Mouse (Mus musculus): ENCODE measurements at regions not wholly inside any gene's neighbourhood (a gene's known extent, or its start where the extent isn't known, plus 50 kb on each side); places are given as distances from the start of the nearest gene placed in this dataset.

GRCm38 (mm10) chr13:52345375-52346026 lies 185.6 kb downstream of the Diras2 start:
- TF ChIP-seq JUND (IDR thresholded peaks at IDR 0.05; ENCODE audit: low read depth, low read length) = no peak
- TF ChIP-seq USF2 (IDR thresholded peaks at IDR 0.05; ENCODE audit: borderline replicate concordance in 1 of 2, insufficient read depth in 1 of 2, low read depth in 1 of 2, low read length in 2 of 2) = no peak
- Histone ChIP-seq H3K4me3 (ENCODE audit: control insufficient read depth in 1 of 2, insufficient read depth in 1 of 2, low read depth in 2 of 2, low read length in 2 of 2) (no peak overlapping the region), H3K9ac (ENCODE audit: control insufficient read depth, low read depth, low read length, poor library complexity, severe bottlenecking) (no peak overlapping the region), H3K27ac (ENCODE audit: control insufficient read depth, low read depth, low read length) (no peak overlapping the region), H3K27me3 (ENCODE audit: control insufficient read depth in 1 of 2, insufficient read depth in 2 of 2, low read length in 2 of 2) (no peaks in the 10 kb centered on the region), H3K36me3 (ENCODE audit: control insufficient read depth in 1 of 2, insufficient read depth in 2 of 2, low read length in 2 of 2) (no peaks in the 10 kb centered on the region), H3K79me2 (ENCODE audit: control insufficient read depth, insufficient read depth, low read length, poor library complexity) (no peaks in the 10 kb centered on the region), H3K9me3 (replicated peaks; ENCODE audit: insufficient read depth, low read length) (no peaks in the 10 kb centered on the region), H3K4me1 (ENCODE audit: control insufficient read depth in 1 of 2, insufficient read depth in 2 of 2, low read length in 2 of 2) (no peaks in the 10 kb centered on the region)
- DNase-seq (ENCODE audit: low read depth, low spot score) = no peak

GRCm38 (mm10) chr13:52346027-52346375 lies 185.1 kb downstream of the Diras2 start:
- Histone ChIP-seq H3K36me3 (ENCODE audit: control insufficient read depth in 1 of 2, insufficient read depth in 2 of 2, low read length in 2 of 2) (no peaks in the 10 kb centered on the region), H3K4me1 (ENCODE audit: control insufficient read depth in 1 of 2, insufficient read depth in 2 of 2, low read length in 2 of 2) (no peaks in the 10 kb centered on the region), H3K79me2 (ENCODE audit: control insufficient read depth, insufficient read depth, low read length, poor library complexity) (no peaks in the 10 kb centered on the region), H3K9me3 (replicated peaks; ENCODE audit: insufficient read depth, low read length) (no peaks in the 10 kb centered on the region), H3K9ac (ENCODE audit: control insufficient read depth, low read depth, low read length, poor library complexity, severe bottlenecking) (no peak overlapping the region), H3K27me3 (ENCODE audit: control insufficient read depth in 1 of 2, insufficient read depth in 2 of 2, low read length in 2 of 2) (no peaks in the 10 kb centered on the region), H3K27ac (ENCODE audit: control insufficient read depth, low read depth, low read length) (no peak overlapping the region), H3K4me3 (ENCODE audit: control insufficient read depth in 1 of 2, insufficient read depth in 1 of 2, low read depth in 2 of 2, low read length in 2 of 2) (no peak overlapping the region)
- no peak for TF ChIP-seq JUND (IDR thresholded peaks at IDR 0.05; ENCODE audit: low read depth, low read length)
- no peak for TF ChIP-seq ZKSCAN1 (IDR thresholded peaks at IDR 0.05; ENCODE audit: low read depth, low read length)
- no peak for TF ChIP-seq HCFC1 (IDR thresholded peaks at IDR 0.05; ENCODE audit: low read depth, low read length)
- no peak for TF ChIP-seq MAFK (IDR thresholded peaks at IDR 0.05; ENCODE audit: borderline replicate concordance, low read depth, low read length)
- no peak for TF ChIP-seq MEF2A (IDR thresholded peaks at IDR 0.05; ENCODE audit: extremely low read depth, insufficient replicate concordance, low read depth, low read length, poor library complexity, severe bottlenecking)
- no peak for TF ChIP-seq POLR2AphosphoS2 (IDR thresholded peaks at IDR 0.05; ENCODE audit: low read length)
- TF ChIP-seq USF2 (IDR thresholded peaks at IDR 0.05; ENCODE audit: borderline replicate concordance in 1 of 2, insufficient read depth in 1 of 2, low read depth in 1 of 2, low read length in 2 of 2) = no peak
- TF ChIP-seq ELF1 (IDR thresholded peaks at IDR 0.05; ENCODE audit: low read depth, low read length) = no peak
- no peak for TF ChIP-seq UBTF (IDR thresholded peaks at IDR 0.05; ENCODE audit: borderline replicate concordance, insufficient read depth, low read depth, low read length)
- TF ChIP-seq NELFE (IDR thresholded peaks at IDR 0.05; ENCODE audit: low read depth, low read length) = no peak
- no peak for TF ChIP-seq MXI1 (IDR thresholded peaks at IDR 0.05; ENCODE audit: low read depth, low read length)
- DNase-seq (ENCODE audit: low read depth, low spot score) = no peak

DNA sequence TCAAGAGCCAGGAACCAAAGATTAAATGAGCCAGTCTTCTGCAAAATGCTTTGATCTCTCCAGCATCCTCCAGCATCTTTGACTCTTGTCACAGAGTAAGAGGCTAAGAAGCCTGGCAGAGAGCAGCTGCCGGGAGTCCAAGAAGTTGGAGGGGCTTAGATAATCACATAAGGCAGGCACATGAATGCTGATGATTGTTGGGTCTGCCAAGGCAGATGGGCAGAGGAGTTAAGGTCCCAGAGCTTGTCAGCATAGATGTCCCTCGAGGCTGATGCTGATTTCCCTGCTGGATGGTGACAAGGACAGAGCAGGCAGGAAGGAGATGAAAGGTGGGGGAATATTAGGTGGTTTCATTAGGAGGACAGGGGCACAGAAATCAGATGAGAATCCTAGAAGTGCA lies 183.4 kb downstream of the Diras2 start:
- Histone ChIP-seq H3K27ac (ENCODE audit: control insufficient read depth, low read depth, low read length) (no peak overlapping the region), H3K36me3 (ENCODE audit: control insufficient read depth in 1 of 2, insufficient read depth in 2 of 2, low read length in 2 of 2) (no peaks in the 10 kb centered on the region), H3K79me2 (ENCODE audit: control insufficient read depth, insufficient read depth, low read length, poor library complexity) (no peaks in the 10 kb centered on the region), H3K9ac (ENCODE audit: control insufficient read depth, low read depth, low read length, poor library complexity, severe bottlenecking) (no peak overlapping the region), H3K27me3 (ENCODE audit: control insufficient read depth in 1 of 2, insufficient read depth in 2 of 2, low read length in 2 of 2) (no peaks in the 10 kb centered on the region), H3K4me1 (ENCODE audit: control insufficient read depth in 1 of 2, insufficient read depth in 2 of 2, low read length in 2 of 2) (no peaks in the 10 kb centered on the region), H3K9me3 (replicated peaks; ENCODE audit: insufficient read depth, low read length) (no peaks in the 10 kb centered on the region), H3K4me3 (ENCODE audit: control insufficient read depth in 1 of 2, insufficient read depth in 1 of 2, low read depth in 2 of 2, low read length in 2 of 2) (no peak overlapping the region)
- no peak for TF ChIP-seq MAFK (IDR thresholded peaks at IDR 0.05; ENCODE audit: borderline replicate concordance, low read depth, low read length)
- TF ChIP-seq POLR2A (IDR thresholded peaks at IDR 0.05; ENCODE audit: control insufficient read depth in 1 of 2, insufficient read depth in 1 of 2, low read depth in 1 of 2, low read length in 2 of 2, poor library complexity in 1 of 2) = no peak
- no peak for TF ChIP-seq ZC3H11A (IDR thresholded peaks at IDR 0.05; ENCODE audit: low read depth, low read length)
- no peak for TF ChIP-seq BHLHE40 (IDR thresholded peaks at IDR 0.05; ENCODE audit: borderline replicate concordance, low read depth, low read length)
- TF ChIP-seq ZKSCAN1 (IDR thresholded peaks at IDR 0.05; ENCODE audit: low read depth, low read length) = no peak
- TF ChIP-seq MYC (IDR thresholded peaks at IDR 0.05; ENCODE audit: low read depth, low read length) = no peak
- TF ChIP-seq USF1 (IDR thresholded peaks at IDR 0.05; ENCODE audit: low read depth, low read length) = no peak
- no peak for TF ChIP-seq POLR2AphosphoS5 (IDR thresholded peaks at IDR 0.05; ENCODE audit: borderline replicate concordance, low read depth, low read length)
- TF ChIP-seq RCOR1 (IDR thresholded peaks at IDR 0.05; ENCODE audit: low read depth, low read length) = no peak
- TF ChIP-seq TBP (IDR thresholded peaks at IDR 0.05; ENCODE audit: low read depth, low read length) = no peak
- TF ChIP-seq NRF1 (IDR thresholded peaks at IDR 0.05; ENCODE audit: insufficient read depth, low read depth, low read length, poor library complexity, severe bottlenecking) = no peak
- no peak for TF ChIP-seq HCFC1 (IDR thresholded peaks at IDR 0.05; ENCODE audit: low read depth, low read length)
- TF ChIP-seq MAZ (IDR thresholded peaks at IDR 0.05; ENCODE audit: low read depth, low read length) = no peak
- no peak for TF ChIP-seq SMC3 (IDR thresholded peaks at IDR 0.05; ENCODE audit: low read depth, low read length)
- TF ChIP-seq ELF1 (IDR thresholded peaks at IDR 0.05; ENCODE audit: low read depth, low read length) = no peak
- TF ChIP-seq GATA1 (IDR thresholded peaks at IDR 0.05; ENCODE audit: low read depth, low read length) = no peak
- TF ChIP-seq POLR2AphosphoS2 (IDR thresholded peaks at IDR 0.05; ENCODE audit: low read length) = no peak
- DNase-seq (ENCODE audit: low read depth, low spot score) = no peak

Measured in MEL (cell line).